Mouse (Mus musculus) 3T3-L1 (cell line): ENCODE measurements around the gene Zfp715.
"Not testable (repeated sequence)": the region's sequence is repeated elsewhere in the genome, so short reads cannot be mapped to it uniquely, and the experiment has no call there.

ENCODE experiments used
- DNase-seq: peaks from one replicate; pipeline ENCODE4 v3.0.0-alpha.2; 2015; ENCODE audit warnings: low read depth, low spot score

Zfp715 gene

DNA sequence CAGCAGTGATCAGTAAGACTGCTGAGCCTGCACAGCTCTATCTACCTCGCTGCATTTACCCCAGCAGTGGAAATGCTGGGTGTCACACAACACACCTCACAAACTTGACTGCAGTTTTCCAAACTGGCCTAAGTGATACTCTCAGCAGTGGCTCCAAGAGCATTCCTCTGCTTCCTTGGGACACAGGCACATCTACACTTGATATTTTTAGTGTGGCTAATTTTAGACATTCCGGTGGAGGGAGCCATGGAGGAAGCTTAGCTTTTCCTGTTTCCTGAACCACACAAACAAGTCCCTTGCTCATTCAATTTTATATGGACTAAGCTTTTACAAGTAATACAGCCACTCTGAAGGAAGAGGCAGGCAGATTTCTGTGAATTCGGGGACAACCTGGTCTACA lies 7.9 kb downstream of the Zfp715 start:
- no peak for DNase-seq

DNA sequence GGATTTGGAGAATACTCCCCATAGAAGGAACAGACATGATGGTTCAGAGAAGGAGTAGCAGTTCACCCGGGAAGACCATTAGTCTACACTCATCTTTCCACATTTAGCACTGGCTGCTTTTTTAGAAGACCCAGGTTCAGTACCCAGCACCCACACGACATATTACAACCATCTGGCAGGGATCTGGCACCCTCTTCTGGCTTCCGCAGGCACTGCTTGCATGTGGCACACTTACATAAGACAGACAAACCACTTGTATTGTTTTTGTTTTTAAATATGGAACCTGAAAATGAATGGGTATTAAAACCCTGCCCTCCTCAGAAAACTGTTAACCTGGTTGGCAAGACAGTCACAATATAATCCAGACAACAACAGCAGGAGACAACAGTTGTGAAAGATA lies 21.6 kb downstream of the Zfp715 start:
- DNase-seq: no peak

DNA sequence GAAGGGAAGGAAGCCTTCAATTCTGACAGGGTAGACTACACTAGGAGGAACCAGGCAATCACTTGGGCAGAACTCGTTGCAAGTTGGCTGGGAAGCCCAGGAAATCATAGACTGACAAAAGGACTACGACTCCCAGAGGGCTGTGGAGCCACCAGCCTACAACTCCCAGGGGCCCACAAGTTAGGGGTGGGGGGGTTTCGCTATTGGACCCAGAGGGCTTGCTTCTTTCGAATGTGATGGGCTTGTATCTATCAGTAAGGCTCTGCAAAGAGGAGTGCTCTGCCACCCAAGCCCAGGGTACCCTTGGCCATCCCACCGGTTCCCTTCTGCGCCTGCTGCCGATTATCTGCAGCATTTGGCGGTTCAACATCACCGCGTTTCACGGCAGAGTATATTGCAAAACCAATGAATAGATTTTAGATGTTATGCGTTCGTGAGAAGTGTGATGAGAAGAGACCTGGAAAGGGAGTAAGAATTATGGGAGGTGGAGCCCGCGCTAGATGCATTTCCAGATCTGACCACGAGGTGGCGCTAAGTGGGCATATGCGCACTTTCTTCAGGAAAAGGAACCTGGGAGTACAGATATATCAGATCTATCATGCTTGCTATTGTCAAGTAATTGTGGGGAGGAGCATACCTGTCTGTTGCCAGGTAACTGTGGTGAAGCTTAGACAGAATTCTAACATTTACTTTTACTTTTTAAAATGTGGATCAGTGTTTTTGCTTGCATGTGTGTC lies 30.1 kb downstream of the Zfp715 start:
- DNase-seq: peak; percentile 77

DNA sequence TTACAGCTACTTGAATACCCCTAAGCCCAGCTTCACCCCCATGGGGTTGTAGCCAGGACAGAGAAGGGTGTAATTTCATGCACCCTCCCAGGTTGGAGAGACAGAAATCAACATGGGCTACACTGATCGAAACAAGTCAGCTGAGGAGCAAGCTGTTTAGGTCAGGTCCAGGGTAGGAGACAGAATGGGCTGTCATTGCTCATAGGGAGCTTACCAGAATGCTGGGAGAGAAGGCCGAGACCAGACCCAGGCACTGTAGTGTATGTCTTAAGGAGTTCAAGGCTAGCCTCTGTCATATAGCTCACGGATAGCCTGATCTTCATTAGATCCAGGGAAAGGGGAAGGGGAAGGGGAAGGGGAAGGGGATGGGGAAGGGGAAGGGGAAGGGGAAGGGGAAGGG lies 30.6 kb downstream of the Zfp715 start:
- no peak for DNase-seq

DNA sequence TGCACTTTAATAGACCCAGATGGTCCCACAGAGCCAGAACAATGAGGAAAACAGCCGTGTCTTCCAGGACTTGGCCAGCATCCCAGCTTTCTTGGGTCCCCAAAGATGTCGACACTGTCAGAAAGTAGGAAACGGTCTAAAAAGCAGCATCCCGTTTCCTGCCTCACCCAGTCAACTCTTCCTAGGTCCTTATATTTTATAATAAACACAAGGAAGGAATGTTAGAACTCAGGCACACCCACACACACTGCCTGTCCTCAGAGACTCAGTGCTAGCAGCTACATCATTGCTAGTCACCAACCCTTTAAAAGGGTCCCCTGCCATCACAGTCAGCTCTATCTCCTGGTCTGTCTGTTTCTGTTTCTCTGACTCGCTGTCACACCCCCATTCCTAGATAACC lies 35.7 kb downstream of the Zfp715 start:
- DNase-seq: no peak

DNA sequence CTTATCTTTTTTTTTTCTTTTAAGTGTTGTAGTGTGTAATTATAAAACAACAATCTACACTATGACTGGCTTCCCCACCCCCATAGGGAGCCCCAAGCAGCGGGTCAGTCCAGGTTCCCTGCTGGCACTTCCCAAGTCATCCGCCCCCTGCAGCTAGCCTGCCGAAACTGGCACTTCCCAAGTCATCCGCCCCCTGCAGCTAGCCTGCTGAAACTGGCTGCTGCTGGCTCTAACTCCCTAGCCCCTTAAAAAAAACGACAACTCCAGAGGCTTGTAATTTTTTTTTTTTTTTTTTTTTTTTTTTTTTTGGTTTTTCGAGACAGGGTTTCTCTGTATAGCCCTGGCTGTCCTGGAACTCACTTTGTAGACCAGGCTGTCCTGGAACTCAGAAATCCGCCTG lies 36.9 kb downstream of the Zfp715 start:
- not testable (repeated sequence) for DNase-seq

DNA sequence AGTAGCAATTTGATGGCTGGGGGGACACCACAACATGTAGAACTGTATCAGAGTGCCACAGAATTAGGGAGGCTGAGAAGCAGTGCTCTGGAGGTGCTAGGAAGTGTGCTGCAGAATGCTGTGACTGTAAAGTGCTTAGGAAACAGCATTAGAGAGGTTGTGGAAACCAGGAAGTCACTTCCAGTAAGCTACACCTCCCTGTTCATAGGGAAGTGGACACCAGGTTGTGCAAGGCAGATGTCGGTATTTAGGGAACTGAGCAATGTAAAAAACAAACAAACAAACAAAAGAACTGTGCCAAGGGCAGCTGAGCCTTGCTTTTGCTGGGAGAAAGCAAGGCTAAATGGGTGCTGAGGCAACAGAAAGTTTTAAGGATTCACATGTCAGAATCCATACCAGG lies 39.6 kb downstream of the Zfp715 start:
- no peak for DNase-seq

DNA sequence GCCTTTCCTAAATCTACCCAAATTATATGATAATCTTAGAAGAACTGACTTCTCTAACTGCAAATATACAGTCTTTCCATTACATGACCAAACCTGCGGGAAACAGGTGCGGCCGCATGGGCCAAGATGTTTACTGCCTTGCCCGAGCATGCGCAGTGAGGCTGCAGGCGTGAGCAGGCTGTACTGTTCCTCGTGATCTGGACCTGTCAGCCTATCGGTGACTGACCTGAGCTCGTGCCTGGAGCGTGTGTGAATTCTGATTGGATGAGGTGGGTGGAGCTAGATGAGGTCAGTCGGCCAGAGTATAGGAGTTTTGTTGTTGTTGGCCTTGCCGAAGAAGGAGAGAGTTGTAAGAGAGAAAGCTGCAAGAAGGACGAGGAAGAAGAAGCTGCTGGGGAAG lies 45.7 kb downstream of the Zfp715 start:
- DNase-seq: not testable (repeated sequence)

DNA sequence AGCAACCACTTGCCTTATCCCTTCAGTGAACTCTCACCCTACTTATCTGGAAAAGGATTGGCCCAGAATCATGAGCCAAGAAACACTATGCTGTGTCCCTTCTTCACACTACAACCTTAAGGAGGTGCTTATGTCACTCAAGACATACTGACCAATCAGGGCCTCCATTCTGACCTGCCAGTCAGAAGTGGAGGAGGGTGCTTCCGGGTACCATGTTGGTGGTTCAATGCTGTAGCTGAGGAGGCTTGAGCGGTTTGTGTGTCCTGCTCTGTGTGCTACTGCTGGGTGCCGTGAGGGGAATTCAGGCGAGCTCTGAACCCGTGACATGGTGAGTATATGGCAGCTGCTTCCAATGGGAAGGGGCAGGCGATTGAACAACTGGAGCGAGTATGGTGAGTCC lies 59.6 kb downstream of the Zfp715 start:
- DNase-seq: no peak

DNA sequence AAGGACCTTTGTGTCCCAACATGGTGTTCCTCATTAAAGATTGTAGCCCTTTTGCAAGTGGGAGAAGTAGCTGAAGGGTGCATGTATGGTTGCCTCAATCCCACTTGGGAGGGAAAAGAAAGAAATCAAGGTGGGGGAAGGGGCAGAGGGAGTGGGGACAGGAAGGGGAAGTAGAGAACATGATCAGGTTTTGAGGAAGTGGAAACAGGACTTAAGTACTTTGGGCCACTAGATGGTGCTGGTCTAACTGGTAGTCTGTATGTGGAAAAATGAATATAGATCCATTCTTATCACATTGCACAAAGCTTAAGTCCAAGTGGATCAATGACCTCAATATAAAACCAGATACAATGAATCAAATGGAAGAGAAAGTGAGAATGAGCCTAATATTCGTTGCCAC lies 62.4 kb downstream of the Zfp715 start:
- DNase-seq: not testable (repeated sequence)
